Mouse (Mus musculus) adrenal gland, postnatal 10 days (tissue): ENCODE results near the gene Rbm34. TPM values are rescaled to one million over a fixed set of nuclear protein-coding genes. Genes with fewer than 3 reads are reported as not detected.
A peak's percentile ranks its signal among the peaks of the same experiment; 100 is the strongest.
"Not testable (repeated sequence)": the region's sequence is repeated elsewhere in the genome, so short reads cannot be mapped to it uniquely, and the experiment has no call there.

Experiments
- DNase-seq: peaks from one replicate; pipeline ENCODE4 v3.0.0; 2021; ENCODE audit warnings: mixed read lengths
- total RNA-seq, 2 experiments: library from RNA; stranded (reverse); gene quantifications; 2 replicates each; pipeline ENCODE4 v1.2.3; 2021

The Rbm34 gene
- total RNA-seq, 2 experiments from 2014 or later: 14.2 to 15.3 TPM

GRCm38 (mm10) chr8:126919255-126919654 is 51.6 kb downstream of the Rbm34 start:
- peak; percentile 74 for DNase-seq

GRCm38 (mm10) chr8:126918356-126918755 is 52.5 kb downstream of the Rbm34 start:
- no peak for DNase-seq

DNA sequence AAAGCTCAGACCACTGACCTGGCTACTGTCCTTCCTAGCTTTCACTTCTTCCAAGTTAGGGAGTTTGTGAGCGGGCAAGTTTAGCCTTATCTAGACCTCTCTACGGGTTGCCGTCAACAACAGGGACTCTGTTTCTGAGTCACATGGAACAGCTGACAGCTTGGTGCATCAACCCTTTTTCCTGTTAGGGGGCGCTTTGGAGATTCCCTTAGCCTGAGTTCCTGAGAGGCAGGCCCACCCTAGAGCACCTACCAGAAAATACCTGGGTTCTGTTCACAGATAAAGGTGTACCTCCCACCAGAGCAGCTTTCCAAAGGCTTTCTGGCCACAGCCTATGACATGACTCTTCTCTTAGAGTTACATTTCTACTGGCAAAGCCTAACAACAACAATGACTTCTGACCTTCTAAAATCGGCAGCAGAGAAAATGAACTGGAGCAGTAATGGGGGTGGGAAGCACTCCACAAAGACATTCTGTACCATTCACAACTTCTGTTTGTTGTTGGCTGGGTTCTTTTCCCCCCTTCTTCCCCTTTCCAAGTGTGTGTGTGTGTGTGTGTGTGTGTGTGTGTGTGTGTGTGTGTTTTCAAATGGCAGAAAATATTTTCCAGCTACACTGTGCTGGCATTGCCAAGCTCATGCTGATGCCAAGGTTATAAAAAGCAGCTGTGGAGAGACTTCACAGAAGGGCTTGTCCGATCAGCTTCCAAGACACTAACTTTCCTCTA is 53.5 kb downstream of the Rbm34 start:
- peak; percentile 58 for DNase-seq

- DNase-seq: no peak
Observed at GRCm38 (mm10) chr8:126916611-126917010, 54.3 kb downstream of the Rbm34 start.

DNA sequence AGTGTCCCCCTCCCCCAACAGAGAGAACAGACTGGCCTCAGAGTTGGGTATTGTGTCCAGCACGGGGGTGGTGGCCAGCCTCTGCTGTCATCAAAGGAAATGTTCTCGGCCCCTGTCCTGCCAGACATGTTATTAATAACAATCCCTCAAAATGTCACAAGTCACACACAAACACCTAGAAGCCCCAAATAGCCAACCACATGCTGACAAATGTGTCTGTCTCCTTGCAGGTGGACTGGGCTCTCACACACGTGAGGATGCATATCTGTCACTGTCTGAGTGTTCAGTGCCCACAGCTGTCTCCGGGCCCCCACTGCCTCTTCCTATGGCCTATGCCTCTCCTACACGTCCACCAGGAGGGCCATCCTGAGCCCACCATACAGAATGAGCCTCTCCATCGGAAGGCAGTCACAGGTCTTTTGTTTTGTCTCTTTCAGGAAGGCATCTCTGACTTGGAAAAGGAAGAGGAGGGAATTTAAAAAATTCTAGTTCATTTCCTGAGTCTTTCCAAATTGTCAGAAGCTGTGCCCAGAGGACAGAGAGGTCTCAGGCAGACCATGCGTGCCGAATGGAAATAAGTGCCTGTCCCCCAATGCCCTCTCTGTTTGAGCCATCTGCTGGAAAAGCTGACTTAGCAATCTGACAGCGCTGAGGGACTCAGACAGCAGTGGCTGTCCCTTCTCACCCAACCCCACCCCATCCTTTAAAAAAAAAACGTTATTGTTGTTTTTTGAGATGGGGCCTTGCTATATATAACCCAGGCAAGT is 56.1 kb downstream of the Rbm34 start:
- no peak for DNase-seq

DNA sequence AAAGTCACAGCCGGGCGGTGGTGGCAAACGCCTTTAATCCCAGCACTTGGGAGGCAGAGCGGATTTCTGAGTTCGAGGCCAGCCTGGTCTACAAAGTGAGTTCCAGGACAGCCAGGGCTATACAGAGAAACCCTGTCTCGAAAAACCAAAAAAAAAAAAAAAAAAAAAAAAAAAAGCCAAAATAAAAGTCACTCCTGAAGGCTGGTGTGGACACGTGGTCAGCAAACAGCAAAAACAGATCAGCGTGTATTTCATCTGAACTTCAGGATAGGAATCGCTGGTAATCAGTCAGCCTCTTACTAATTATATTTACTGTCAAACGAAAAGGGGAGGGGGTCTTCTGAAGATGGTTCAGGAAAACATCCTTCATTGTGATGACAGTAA is 56.8 kb downstream of the Rbm34 start:
- not testable (repeated sequence) for DNase-seq

DNA sequence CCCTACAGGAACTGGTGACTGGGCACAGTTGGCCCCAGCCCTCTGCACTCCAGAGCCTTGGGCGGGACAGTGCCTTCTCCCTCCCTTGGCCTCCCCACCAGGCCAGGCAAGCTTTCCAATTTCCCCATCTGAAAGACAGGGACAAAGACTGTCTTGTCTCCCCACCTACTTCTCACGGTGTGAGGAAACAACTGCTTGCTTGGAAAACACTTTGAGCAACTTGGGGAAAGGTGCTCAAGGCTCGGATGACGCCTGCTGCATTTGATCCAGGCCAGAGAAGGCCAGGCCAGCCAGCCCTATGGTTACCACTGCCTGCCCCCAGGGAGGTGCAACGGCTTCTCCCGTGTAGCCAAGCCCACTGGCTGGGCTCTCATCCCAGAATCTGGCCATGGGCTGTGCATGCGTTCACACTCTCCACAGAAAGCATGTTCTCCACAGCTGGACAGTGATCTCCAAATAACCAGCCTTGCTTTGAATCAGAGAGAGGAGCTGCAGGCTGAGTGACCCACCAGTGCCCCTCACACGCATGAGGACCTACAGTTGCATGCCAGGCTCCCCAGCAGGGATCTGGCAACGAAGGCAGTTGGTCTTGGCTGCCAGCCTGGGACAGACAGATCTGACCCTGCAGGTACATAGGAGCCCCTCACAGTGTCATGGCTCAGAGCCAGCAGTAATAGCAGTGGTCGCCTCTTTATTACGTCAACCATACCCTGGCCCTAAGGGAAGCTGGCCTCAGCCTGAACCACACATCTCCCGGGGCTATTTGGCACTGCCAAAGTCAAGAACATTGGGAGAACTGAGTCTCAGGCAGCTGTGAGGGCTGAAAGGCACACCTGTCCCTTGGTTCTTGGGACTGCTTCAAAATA is 57.4 kb downstream of the Rbm34 start:
- DNase-seq: peak; percentile 82

DNA sequence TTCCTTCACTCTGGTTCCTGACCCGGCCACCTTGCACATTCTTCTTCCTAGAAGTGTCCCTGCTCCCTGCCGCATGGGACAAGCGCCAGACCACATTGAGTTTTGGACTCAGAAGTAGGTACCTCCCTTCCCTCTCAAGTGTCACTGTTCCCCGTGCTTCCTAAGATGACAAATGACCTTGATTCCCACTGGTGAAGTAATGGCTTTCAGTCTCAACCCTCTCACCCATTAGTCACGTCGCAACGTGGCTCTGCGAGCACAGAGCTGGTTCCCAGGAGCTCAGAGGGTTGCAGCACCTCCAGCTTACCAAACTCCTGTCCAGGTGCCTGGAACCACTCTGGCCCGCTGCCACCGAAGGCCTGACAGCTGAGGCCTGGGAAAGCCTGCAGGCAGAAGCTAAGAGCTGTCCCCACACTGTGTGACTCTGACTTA is 61.5 kb downstream of the Rbm34 start:
- DNase-seq: peak; percentile 84

DNA sequence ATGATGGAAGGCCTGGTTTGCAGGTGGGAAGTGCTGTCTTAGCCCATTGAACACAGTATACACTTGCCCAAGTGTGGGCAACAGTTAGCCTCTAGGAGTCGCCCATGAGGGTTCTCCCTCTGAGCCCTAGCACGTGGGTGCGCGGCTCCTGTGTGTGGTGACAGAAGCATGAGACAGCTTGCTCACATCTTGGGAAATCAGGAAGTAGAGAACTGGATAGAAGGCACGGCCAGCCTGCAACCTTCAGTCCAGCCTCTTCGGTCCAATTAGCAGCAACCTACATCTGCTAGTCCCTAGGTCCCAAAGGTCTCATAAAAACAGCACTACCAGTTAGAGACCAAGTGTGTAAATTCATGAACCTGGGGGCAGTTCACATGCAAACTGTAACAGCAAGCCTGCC is 62.1 kb downstream of the Rbm34 start:
- no peak for DNase-seq

DNA sequence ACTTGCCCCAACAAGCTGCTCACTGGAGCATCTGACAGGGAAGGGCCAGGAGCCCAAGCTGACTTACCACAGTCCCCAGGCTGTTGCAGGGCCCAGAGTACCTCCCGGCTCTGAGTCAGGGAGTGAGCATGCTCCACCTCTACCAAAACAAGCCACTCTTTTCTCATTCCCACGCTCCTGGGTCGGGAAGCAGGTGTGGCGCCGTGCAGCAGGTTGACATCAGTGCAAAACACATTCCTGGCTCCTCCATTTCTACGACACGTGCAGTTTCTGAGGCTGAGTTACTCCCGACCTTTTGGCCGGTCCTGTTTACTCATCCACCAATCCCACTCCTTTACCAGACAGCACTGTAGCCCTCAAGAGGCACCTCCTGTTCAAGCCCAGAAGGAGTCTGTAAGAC is 62.9 kb downstream of the Rbm34 start:
- DNase-seq: no peak

- DNase-seq: peak; percentile 61
Observed at GRCm38 (mm10) chr8:126907374-126907773, 63.5 kb downstream of the Rbm34 start.

DNA sequence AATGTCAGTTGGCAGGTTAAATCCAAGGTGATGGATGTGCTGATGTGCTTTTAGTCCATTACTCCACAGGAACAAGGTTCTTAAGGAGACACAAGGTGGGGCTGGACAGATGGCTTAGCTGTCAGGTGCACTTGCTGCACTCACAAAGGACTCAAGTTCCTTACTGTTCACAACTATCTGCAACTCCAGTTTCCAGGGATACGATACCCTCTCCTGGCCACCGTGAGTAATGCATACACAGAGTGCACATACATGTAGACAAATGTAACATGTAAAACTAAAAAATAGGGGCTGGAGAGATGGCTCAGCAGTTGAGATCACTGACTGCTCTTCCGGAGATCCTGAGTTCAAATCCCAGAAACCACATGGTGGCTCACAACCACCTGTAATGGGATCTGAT is 65.5 kb downstream of the Rbm34 start:
- DNase-seq: no peak

GRCm38 (mm10) chr8:126903927-126904326 is 66.9 kb downstream of the Rbm34 start:
- no peak for DNase-seq

- DNase-seq: no peak
Observed at GRCm38 (mm10) chr8:126903224-126903895, 67.5 kb downstream of the Rbm34 start.

DNA sequence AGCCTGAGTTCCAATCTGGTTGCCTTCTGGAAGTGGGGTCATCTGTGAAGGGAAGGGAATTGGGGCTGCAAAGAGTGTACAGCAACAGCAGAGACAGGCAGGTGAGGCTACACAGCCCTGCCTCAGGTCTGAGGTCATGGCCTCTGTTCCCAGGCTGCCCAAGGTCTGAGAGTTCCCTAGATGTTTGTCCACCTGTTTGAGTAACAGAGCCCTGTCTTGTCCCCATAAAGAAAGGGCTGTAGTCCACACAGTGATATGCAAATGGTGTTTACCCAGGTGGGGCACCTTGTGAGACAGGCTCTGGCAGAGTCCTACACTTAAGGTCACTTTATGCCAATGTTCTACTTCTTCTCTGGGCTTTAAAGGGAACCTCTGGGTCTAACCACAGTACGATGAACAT is 69.3 kb downstream of the Rbm34 start:
- no peak for DNase-seq

DNA sequence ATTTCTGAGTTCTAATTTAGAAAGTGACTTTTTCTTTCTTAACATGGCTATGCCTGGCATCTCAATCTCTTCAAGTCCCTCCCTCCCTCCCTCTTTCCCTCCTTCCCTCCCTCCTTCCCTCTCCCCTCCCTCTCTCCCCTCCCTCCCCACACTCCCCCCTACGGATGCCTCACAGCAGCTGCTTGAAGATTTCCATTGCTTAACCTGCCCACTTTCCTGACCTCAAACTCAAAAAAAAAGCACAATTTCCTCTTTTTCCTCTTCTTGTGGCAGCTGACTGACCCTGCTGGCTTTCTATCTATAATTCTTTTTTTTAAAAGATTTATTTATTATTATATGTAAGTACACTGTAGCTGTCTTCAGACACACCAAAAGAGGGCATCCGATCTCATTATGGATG is 69.8 kb downstream of the Rbm34 start:
- no peak for DNase-seq

Other genes with a start within 250 kb of the Rbm34 start
- 100 to 1,000 TPM; 157 to 187 TPM for gene Tomm20, start 25.2 kb downstream of the Rbm34 start, total RNA-seq
- 10 to 100 TPM; 35.2 to 39.0 TPM for gene Pard3, start 92.8 kb upstream of the Rbm34 start, total RNA-seq